Mouse (Mus musculus) CH12F3 (cell line): ENCODE measurements around the gene Col6a2.

Experiments
- in situ Hi-C: fragments of 300-500 bp; cut with MboI; formaldehyde crosslinking; loops from 2 replicates; pipeline ENCODE4 v1.14.3; 2020; ENCODE audit warnings: low sequenced_read_pairs

Gene Col6a2

GRCm38 (mm10) chr10:76551556-76551955 lies 71.9 kb downstream of the Col6a2 start:
- in situ Hi-C loops: no loop called here

GRCm38 (mm10) chr10:76550458-76550857 lies 73.0 kb downstream of the Col6a2 start:
- in situ Hi-C loops: no loop called here

- in situ Hi-C loops: no loop called here
Observed at GRCm38 (mm10) chr10:76548218-76548617, 75.2 kb downstream of the Col6a2 start.

- in situ Hi-C loops: no loop called here
Observed at GRCm38 (mm10) chr10:76546566-76546965, 76.9 kb downstream of the Col6a2 start.
